Mouse (Mus musculus): ENCODE results near the gene Macc1. TPM values are rescaled to one million over a fixed set of nuclear protein-coding genes. Genes with fewer than 3 reads are reported as not detected.
"Not testable (repeated sequence)": the region's sequence is repeated elsewhere in the genome, so short reads cannot be mapped to it uniquely, and the experiment has no call there.

The Macc1 gene
- polyA plus RNA-seq, 1 experiment = 0.83 TPM

DNA sequence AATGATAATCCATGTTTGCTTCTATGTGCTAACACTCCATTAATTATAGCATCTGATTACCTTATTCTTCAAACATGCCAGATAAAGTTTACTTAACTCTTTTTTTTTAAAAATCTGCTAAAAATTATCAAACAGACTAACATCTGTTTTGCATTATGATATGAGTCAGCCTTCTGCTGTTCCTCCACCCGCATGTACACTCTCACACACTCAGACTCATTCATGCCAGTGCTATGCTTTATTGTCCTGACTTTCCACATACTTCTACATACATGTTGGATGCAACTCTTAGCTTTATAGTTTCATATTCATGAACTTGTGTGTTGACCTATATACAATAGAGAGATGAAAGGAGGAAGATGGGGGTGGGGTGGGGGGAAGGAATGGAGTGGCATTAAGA lies 4.7 kb downstream of the Macc1 start:
- no peak for DNase-seq
- Histone ChIP-seq H3K4me1 (ENCODE audit: control insufficient read depth, insufficient read depth, low read length) (no peaks in the 10 kb centered on the region), H3K4me3 (replicated peaks; ENCODE audit: extremely low read depth, low read depth, low read length) (no peak overlapping the region)
- WGBS = 70% methylated on average over 1 of the region's 1 CpGs
- TF ChIP-seq POLR2A (IDR thresholded peaks at IDR 0.05; ENCODE audit: borderline replicate concordance, extremely low read depth, low read depth, low read length) = no peak
- no peak for TF ChIP-seq CTCF (IDR thresholded peaks at IDR 0.05; ENCODE audit: insufficient read depth, low read length)

DNA sequence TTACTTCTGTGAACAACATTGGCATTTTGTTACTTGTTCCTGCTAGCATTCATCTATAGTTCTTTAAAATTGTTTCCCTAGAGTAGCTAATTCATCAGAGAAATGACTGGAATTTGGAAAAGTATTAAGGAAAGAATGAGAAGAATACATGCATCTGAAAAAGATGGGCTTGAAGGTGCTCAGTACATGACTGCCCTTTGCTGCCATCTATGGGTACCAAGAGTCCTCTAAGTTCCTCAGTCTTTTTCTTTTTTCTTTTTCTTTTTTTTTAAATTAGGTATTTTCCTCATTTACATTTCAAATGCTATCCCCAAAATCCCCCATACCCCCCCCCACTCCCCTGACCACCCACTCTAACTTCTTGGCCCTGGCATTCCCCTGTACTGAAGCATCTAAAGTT lies 11.3 kb downstream of the Macc1 start:
- TF ChIP-seq CTCF (IDR thresholded peaks at IDR 0.05; ENCODE audit: insufficient read depth, low read length) (no peak), POLR2A (IDR thresholded peaks at IDR 0.05; ENCODE audit: borderline replicate concordance, extremely low read depth, low read depth, low read length) (no peak)
- no peak for DNase-seq
- no peak overlapping the region for H3K4me3 ChIP-seq (replicated peaks; ENCODE audit: extremely low read depth, low read depth, low read length)
- no peaks in the 10 kb centered on the region for H3K4me1 ChIP-seq (ENCODE audit: control insufficient read depth, insufficient read depth, low read length)

DNA sequence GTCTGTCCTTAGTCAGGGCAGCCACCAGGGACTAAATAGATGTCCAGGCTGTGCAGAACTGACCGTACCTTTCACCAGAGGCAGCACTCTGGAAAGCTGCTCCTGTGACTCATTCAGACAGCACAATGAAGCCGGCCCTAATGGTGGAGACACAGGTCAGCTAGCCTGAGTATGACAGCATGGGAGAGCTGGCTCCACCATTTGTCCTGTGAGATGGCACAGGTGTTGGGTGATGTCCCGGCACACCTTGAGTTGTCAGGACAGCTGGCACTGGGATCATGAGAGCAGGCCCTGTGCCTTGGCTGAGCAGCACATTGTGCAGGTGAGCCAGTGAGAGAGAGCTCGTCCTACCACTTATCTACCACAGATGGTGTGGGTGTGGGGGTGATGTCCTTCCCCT lies 16.6 kb downstream of the Macc1 start:
- H3K4me1 ChIP-seq (ENCODE audit: control insufficient read depth, insufficient read depth, low read length) = no peaks in the 10 kb centered on the region
- DNase-seq = no peak
- 82% methylated on average over 4 of the region's 4 CpGs for WGBS
- no peak for TF ChIP-seq CTCF (IDR thresholded peaks at IDR 0.05; ENCODE audit: insufficient read depth, low read length)
- no peak overlapping the region for H3K4me3 ChIP-seq (replicated peaks; ENCODE audit: extremely low read depth, low read depth, low read length)

GRCm38 (mm10) chr12:119333376-119333775 lies 19.3 kb downstream of the Macc1 start:
- H3K4me1 ChIP-seq (ENCODE audit: control insufficient read depth, insufficient read depth, low read length) = no peaks in the 10 kb centered on the region
- no peak for DNase-seq
- TF ChIP-seq CTCF (IDR thresholded peaks at IDR 0.05; ENCODE audit: insufficient read depth, low read length) (no peak), POLR2A (IDR thresholded peaks at IDR 0.05; ENCODE audit: borderline replicate concordance, extremely low read depth, low read depth, low read length) (no peak)
- no peak overlapping the region for H3K4me3 ChIP-seq (replicated peaks; ENCODE audit: extremely low read depth, low read depth, low read length)

GRCm38 (mm10) chr12:119352579-119352978 lies 38.5 kb downstream of the Macc1 start:
- DNase-seq; H3K4me3 ChIP-seq (replicated peaks; ENCODE audit: extremely low read depth, low read depth, low read length); H3K4me1 ChIP-seq (ENCODE audit: control insufficient read depth, insufficient read depth, low read length): not testable (repeated sequence)
- WGBS = 46% methylated on average over 16 of the region's 16 CpGs
- TF ChIP-seq CTCF (IDR thresholded peaks at IDR 0.05; ENCODE audit: insufficient read depth, low read length) = 0 out of 2 replicates have a peak, but pooled peaks have one; percentile 3

DNA sequence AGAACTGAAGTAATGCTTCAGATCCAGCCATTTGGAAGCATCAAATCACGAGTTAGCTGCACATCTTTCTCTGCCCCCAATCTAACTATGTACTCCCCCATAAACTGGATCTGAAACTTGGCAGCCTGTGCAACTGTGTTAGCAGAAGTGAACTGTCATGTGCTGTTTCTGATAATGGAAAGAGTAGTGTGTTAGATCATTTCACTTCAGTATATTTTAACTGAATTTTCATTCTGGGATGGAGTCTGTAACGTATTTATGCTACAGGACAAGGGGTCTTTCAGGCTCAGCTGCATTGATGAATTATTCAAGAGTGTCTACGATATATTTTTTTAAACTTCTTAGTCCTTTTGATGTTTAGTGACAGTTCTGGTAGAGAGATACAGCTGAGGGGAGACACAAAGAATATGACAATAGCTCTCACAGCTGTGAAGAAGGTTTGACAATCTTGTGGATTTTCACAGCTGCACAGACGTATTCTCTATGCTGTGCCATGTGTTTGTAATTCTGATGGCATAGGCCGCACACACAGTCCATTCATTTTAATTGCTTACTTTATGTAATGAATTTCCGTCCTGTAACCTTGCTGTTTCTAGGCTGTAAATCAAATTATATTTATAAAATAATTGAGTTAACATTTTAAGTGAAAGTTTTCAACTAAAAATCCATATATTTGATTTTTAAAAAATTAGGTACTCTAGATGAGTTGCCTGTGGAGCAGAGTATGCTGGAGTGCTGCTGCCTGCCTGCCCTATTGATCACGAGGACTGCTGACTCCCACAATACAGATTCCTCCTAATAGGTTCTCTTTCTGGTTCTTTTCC lies 43.6 kb downstream of the Macc1 start:
- H3K4me3 ChIP-seq (replicated peaks; ENCODE audit: extremely low read depth, low read depth, low read length) = no peak overlapping the region
- TF ChIP-seq POLR2A (IDR thresholded peaks at IDR 0.05; ENCODE audit: borderline replicate concordance, extremely low read depth, low read depth, low read length) = no peak
- TF ChIP-seq CTCF (IDR thresholded peaks at IDR 0.05; ENCODE audit: insufficient read depth, low read length) = no peak
- DNase-seq = no peak
- WGBS = 66% methylated on average over 7 of the region's 7 CpGs
- no peaks in the 10 kb centered on the region for H3K4me1 ChIP-seq (ENCODE audit: control insufficient read depth, insufficient read depth, low read length)

- WGBS = 32% methylated on average over 1 of the region's 1 CpGs
- Histone ChIP-seq H3K4me1 (ENCODE audit: control insufficient read depth, insufficient read depth, low read length) (no peaks in the 10 kb centered on the region), H3K4me3 (replicated peaks; ENCODE audit: extremely low read depth, low read depth, low read length) (no peak overlapping the region)
- TF ChIP-seq POLR2A (IDR thresholded peaks at IDR 0.05; ENCODE audit: borderline replicate concordance, extremely low read depth, low read depth, low read length) = no peak
- TF ChIP-seq CTCF (IDR thresholded peaks at IDR 0.05; ENCODE audit: insufficient read depth, low read length) = no peak
- no peak for DNase-seq
Measured at GRCm38 (mm10) chr12:119358242-119358515, 44.1 kb downstream of the Macc1 start.

DNA sequence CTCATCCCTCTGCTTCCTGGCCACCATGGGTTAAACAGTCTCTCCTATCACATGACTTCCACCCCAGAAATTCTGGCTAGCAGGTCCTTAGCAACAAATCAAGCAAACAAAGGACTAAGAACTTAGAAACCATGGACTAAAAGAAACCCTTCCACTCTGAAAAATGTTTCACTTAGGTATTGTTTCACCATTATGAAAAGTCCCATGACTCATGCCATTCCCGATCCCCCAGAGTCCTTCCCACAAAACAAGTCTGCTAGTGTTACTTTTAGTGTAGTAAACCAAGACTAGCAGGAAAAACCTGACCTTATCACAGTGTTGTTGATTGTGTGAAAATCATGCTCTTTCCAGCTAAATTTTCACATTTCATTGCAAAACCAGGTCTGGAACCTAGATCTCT lies 51.0 kb downstream of the Macc1 start:
- no peak overlapping the region for H3K4me3 ChIP-seq (replicated peaks; ENCODE audit: extremely low read depth, low read depth, low read length)
- TF ChIP-seq POLR2A (IDR thresholded peaks at IDR 0.05; ENCODE audit: borderline replicate concordance, extremely low read depth, low read depth, low read length) = no peak
- TF ChIP-seq CTCF (IDR thresholded peaks at IDR 0.05; ENCODE audit: insufficient read depth, low read length) = no peak
- no peaks in the 10 kb centered on the region for H3K4me1 ChIP-seq (ENCODE audit: control insufficient read depth, insufficient read depth, low read length)
- no peak for DNase-seq
- 40% methylated on average over 1 of the region's 1 CpGs for WGBS

DNA sequence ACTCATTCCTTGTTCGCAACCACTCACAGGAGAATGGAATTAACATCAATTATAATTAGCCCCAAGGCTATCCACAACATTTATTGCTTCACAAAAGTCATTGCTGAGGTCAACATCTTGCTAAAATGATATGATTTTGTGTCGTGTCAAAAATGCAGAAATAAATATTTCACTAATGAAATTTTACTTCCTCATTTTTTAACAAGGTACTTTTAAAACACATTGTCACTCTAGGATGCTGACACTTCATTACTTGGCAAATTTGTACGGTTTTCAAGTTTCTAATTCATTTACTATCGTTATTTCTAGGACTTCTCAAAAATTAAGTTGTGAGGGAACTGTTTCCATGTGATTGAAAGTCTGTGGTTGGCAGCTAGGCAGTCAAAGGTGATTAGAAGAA lies 55.8 kb downstream of the Macc1 start:
- H3K4me3 ChIP-seq (replicated peaks; ENCODE audit: extremely low read depth, low read depth, low read length) = no peak overlapping the region
- WGBS = 41% methylated on average over 4 of the region's 4 CpGs
- no peak for DNase-seq
- TF ChIP-seq POLR2A (IDR thresholded peaks at IDR 0.05; ENCODE audit: borderline replicate concordance, extremely low read depth, low read depth, low read length) (no peak), CTCF (IDR thresholded peaks at IDR 0.05; ENCODE audit: insufficient read depth, low read length) (no peak)
- no peaks in the 10 kb centered on the region for H3K4me1 ChIP-seq (ENCODE audit: control insufficient read depth, insufficient read depth, low read length)

- Histone ChIP-seq H3K4me3 (replicated peaks; ENCODE audit: extremely low read depth, low read depth, low read length) (no peak overlapping the region), H3K4me1 (ENCODE audit: control insufficient read depth, insufficient read depth, low read length) (no peaks in the 10 kb centered on the region)
- DNase-seq = no peak
- no peak for TF ChIP-seq POLR2A (IDR thresholded peaks at IDR 0.05; ENCODE audit: borderline replicate concordance, extremely low read depth, low read depth, low read length)
- WGBS = 53% methylated on average over 4 of the region's 4 CpGs
Measured at GRCm38 (mm10) chr12:119372359-119372758, 58.3 kb downstream of the Macc1 start.

All from lung, adult 2 months (tissue).